Mouse (Mus musculus): ENCODE results near the gene Slc39a8.
A peak's percentile ranks its signal among the peaks of the same experiment; 100 is the strongest.

Slc39a8 gene

DNA sequence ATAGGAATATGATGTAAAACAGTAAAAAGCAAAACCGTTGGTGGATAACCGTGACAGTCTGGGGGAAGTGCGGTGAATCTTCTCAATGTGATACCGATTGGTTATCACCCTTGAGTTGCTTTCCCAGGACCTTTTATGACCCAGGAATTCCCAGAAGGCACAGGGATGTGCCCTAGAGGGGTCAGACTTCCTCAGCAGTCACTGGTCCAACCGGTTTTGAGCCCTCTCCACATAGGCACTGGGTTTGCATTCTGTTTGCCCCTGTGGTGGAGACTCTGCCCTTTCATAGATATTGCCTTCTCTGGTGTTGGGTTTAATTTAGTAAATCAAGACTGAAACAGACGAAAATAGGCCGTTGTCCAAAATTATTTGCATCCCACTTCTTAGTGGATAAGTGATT lies 20.8 kb downstream of the Slc39a8 start:
- no peak for DNase-seq (ENCODE audit: low read depth, low spot score)

DNA sequence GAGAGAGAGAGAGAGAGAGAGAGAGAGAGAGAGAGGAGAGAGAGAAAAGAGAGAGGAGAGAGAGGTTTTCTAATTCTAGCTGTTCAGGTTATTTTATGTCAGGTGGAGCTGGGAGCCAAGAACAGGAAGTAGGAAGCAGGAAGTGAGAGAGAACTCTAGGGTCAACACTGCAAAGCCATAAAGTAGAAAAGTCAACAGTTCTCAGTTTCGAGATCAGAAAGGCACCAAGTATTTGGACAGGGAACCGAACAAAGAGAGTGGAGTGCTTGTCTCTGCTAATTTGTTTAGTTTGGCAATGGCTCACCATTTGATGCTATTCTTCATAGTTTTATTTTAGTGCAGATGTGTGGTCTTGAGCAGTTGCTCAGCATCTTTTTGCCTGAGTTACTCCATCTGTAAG lies 26.5 kb downstream of the Slc39a8 start:
- DNase-seq (ENCODE audit: low read depth, low spot score), result no peak

DNA sequence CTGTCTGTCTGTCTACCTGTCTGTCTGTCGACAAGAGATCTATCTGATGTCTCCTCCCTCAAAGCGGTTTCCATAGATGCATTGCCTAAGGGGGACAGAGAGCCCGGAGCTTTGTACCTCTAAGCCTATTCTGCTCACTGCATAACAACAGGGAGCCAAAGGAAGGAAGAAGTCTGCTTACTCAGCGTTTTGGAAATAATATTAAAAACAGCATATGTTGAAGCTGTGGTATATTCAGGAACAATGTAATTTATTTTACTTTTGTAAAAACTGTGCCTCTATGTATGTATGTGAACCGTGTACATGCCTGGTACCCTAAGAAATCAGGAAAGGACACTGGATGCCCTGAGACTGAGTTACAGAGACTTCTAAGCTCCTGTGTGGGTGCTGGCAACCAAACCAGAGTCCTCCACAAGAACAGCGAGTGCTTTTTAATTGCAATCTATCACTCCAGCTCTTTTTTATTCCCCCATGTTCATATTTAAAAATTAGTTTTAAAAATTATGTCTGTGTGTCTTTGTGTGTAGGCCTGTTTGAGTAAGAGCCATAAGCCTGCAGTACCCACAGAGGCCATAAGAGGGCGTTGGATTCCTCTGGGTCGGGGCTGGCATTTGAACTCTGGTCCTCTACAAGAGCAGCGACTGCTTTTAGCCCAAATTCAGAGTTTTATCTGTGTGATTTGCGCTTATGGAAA lies 28.7 kb downstream of the Slc39a8 start:
- DNase-seq (ENCODE audit: low read depth, low spot score), result peak; percentile 6

DNA sequence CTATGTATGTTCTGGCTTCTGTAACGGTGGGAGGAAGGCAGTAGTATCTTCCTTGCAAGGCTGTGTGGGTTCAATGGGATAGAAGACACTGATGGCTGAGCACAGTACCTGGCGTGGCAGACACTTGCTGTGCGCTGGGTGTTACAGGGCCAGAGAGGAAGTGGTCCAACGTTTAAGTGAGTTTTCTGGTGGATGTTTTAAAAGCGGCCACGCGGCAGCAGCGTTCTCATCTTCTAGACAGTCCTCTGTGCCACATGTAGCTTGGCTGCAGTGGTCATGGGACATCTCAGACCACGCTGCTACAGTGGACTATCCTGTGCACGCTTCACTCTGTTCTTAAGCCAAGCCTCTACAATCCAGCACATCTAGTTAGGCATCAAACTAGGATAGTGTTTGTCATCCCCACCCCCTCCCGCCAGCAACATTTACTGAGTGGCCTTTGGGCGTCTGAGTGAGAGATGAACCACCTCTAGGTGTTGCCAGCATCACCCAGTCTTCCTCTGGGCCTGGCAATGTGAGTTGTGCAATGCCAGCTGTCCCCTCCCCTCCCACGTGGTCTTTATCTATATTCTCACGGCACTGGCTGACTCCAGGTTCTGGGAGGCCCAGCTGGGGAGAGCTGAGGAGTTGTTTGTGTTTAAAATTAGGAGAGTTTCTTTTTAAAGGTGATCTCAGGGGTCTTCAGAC lies 29.4 kb downstream of the Slc39a8 start:
- DNase-seq (ENCODE audit: low read depth, low spot score), result no peak

DNA sequence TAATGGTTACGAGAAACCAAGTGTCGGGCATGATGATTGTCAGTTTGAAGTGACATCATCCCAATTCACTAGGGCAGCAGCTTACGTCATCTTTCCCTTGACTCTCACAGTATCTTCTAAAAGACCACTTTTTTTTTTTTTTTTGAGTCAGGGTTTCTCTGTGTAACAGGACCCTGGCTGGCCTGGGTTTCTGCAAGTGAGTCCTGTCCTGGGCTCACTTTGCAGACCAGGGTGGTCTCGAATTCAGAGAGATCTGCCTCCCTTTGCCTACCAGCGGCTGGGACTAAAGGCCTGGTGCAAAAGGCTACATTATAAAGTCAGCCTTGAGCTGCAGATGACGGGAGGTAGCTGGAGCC lies 29.9 kb downstream of the Slc39a8 start:
- DNase-seq (ENCODE audit: low read depth, low spot score), result no peak

DNA sequence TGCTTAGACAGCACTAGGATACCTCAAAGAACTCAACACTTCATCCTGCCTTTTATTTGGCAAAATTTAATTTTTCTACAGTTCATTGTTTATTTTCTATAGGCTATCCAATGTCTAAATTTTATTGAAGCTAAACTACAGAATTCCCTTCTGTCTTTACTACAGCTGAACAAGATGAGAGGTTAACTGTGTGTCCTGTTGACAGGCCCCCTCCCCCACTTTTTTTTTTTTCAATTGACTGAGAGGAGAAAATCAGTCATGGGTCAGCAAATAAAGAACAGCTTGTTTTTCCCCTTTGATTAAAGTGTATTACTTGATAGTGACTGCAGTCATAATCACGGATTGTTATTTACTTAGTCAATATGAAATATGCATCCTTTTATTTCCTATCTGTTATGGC lies 31.2 kb downstream of the Slc39a8 start:
- DNase-seq (ENCODE audit: low read depth, low spot score), result no peak

DNA sequence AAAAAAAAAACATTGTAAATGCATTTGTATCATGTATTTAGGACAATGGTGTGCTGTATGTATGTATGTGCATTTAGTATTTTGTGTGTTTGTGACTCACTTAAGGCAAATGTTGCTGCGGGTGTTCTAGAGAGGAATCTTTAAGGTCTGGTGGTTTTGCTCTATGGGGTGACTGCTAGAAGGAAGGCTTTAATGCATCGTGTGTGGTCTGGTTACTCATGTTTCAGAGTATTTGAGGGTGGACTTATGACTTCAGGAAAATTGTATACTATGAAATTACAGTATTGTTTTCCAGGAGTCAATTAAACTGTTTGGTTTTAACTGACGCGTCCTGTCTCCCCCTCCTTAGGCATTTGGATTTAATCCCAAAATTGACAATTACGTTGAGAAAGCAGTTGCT lies 32.1 kb downstream of the Slc39a8 start:
- no peak for DNase-seq (ENCODE audit: low read depth, low spot score)

DNA sequence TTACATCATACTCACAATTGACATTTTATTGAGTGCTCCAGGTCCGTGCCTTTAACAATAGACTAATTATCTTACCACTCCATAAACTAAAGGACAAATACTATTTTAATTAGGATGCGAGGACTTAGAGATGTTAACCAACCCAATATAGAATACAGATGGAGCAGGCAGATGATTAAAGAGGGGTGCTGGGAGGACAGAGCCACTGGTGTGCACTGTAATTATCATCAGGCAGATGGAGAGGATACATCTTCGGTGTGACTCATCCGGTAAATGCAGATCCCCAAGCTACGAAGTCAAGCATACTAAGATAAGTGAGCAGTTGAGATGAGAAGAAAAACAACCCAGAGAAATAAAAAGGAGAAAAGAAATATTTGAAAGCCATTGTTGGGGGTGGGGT lies 34.4 kb downstream of the Slc39a8 start:
- DNase-seq (ENCODE audit: low read depth, low spot score), result no peak

DNA sequence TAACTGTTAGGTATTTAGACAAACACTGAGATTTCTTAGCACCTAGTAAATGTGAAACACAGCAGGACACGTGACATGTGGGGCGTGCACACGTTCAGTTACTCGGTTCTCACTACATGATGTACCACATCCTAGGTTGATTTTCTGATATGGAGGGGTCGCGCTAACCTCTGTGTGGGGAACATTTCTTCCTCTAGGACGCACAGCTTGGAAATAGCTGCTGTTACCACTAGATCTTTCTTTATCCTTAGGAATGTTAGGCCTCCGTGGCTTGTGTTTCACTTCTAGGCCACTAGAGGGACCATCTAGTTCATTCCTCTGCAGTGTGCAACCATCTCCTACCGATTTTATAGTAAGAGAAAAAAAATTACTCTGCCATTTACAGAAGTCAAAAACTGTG lies 37.7 kb downstream of the Slc39a8 start:
- DNase-seq (ENCODE audit: low read depth, low spot score), result peak; percentile 19

DNA sequence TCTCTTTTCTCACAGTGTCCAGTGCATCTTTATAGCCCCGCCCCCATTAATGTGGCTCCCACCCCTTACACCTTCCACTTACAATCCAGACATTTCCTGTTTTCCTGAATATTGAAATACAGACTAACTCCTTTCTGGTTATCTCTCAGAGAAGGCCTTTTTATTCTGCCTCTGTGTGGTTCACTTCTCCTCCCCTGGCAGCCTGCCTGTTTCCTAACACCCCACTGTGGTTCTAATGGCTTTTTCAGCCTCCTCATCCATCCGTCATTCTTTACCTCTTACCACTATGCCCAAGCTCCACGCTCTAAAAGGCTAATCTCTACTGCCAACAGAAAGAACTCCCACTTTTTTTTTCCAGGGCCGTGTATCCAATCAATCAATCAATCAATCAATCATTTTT lies 44.0 kb downstream of the Slc39a8 start:
- no peak for DNase-seq (ENCODE audit: low read depth, low spot score)

DNA sequence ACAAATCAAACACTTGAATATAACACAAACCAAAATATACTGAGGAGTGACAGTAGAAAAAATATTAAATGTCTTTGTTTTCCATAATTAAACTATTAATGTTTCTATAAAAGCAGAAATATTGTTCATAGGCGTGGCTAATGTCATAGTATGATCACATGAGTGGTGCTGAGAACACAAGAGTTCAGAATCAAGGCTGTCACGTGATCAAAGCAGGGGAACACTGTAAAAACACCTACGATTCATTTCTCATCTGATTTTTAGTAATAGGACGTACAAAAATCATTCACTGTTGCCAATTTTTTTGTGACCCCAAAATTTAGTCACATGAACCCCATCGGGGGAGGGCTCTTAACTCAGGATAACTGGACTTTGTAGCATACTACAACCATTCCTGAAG lies 47.2 kb downstream of the Slc39a8 start:
- DNase-seq (ENCODE audit: low read depth, low spot score), result no peak

DNA sequence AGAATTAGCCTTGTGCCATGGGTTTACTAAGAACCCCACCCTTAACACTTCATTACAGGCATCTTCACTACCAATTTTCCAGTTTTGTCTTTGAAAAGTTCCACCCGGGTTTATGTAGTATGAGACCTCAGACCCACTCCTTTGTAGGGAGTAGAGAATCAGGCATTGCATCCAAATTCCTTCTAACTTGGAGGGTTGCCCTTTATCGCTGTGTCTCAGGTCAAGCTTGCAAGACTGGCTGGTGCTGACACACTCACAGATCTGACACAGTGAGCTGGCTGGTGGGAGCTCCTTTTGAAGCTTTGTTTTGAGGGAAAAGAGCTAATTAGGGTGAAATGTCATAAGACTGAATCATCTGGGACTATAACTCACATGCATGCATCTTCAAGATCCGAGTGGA lies 48.5 kb downstream of the Slc39a8 start:
- DNase-seq (ENCODE audit: low read depth, low spot score), result no peak

DNA sequence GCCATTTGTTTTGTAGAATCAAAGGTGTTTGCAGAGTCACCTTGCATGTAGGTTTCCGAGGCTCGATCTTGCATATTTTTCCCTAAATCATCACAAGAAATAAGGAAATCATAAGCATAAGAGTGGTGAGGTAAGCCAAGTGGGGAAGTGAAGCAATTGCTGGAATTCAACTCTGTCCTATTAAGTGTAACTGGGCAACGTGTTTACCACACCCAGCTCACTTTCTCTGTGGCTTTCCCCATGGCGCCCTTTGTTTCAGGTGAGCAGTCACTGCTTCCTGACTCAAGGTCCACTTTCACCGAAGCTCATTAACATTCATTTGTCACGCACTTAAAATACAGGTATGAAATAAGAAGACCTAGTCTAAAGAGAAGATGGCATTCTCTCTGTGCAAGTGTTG lies 53.0 kb downstream of the Slc39a8 start:
- DNase-seq (ENCODE audit: low read depth, low spot score), result no peak

DNA sequence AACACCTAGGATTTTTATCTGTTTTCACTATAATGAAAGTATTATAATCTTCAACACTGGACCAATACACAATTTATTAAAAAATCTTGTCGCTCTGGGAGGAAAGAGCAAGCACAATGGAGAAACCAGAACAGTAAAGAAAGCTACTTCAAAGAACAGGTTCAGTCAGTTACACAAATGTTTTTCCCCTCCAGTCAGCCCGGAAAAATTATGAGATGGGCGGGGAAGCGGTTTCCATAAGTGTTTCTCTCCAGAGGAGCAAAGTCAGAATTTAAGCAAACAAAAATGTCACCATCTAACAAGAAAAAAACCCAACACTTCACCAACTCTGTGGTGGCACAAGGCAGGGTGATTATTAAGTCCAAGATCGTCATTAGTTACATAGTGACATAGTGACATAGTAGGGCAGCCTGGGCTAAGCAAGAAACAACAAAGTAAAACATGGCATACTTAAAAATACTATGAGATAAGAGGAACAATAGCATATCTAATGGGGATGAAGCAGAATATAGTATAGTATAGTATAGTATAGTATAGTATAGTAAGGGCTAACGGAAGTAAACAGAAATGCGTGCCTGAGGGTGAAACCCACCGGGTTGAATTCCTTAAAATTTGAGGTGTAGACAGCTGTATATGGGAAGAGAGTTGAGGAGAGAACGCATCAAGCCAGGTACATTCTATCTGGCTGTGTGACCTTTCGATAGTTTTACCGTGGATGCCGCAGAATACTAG lies 61.0 kb downstream of the Slc39a8 start:
- no peak for DNase-seq (ENCODE audit: low read depth, low spot score)

DNA sequence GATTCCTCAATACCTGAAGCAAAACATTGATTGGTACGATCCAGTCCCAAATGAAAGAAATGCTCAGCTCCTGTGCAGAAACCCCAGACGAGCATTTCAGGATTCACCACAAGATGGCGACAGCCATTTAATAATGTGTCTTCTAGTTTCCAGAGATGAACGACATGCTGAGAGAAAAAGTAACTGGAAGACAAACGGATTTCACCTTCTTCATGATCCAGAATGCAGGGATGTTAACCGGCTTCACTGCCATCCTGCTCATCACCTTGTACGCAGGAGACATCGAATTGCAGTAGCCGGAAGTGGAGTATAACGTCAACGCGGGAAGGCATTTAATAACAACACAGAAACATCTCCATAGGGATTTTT lies 61.6 kb downstream of the Slc39a8 start:
- DNase-seq (ENCODE audit: low read depth, low spot score), result peak; percentile 62

DNA sequence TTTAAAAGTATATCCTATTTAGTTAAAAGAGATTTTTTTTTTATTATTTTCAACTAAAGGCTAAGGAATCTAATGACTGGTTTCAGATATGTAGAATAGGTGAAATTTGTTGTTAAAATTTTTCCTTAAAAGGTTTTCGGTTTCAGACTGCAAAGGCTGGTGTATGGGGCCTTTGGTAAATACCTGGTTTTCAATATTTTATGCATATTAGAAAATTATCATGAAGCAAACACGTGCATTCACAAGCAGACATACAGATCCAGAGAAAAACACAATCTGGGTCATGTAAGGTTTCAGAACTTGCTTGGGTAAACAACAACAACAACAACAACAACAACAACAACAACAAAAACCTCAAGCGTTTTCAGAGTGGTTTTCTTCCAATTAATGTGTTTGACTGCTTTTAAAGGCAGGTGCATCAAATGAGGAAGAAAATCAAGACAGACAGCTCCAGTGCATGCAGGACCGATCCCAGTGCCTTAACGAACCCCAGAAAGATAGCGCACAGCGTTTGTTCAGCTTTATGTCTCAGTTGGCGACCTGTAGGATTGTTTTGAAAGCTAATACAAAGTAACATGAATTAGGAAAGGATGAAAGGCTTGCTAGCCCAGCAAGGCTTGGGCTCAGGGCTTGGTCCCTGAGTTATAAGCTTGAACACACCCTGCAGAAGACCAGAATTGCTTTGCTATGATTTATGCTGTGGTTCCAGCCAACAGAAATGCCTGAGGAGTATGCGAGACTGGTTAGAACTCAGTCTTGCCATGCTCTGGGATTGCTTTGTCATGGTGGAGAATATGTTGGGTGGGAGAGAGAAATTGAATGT lies 62.2 kb downstream of the Slc39a8 start:
- no peak for DNase-seq (ENCODE audit: low read depth, low spot score)

DNA sequence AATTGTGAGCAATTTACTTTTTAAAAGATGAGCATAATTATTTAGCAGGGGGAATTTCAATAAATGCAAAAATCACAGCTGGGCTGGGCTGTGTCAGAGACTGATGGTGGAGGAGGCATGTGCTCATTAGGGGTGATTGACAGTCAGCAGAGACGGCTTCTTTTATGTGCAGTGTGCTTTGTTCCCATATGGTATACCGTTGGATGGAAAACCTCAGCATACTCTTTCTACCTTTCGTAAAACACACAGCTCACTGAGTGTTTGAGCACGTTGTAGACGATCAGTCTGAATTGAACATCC lies 62.7 kb downstream of the Slc39a8 start:
- no peak for DNase-seq (ENCODE audit: low read depth, low spot score)

DNA sequence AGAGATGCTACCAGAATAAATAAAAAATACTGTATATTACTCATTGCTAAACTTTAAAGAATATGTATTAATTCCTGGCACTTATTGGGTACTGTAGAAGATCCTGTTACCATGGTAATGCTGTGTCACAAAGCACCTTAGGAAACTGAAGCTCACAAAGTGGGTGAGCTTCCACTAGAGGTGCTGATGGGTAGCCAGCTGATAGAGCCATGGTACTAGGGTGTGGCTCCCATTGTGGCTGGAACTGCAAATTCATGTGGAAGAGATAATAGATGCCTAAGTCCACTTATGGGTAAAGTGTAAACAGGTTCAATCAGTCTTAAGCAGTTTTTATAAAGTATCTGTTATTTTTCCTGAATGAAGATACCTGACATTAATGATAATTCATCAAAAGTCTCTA lies 64.3 kb downstream of the Slc39a8 start:
- no peak for DNase-seq (ENCODE audit: low read depth, low spot score)

DNA sequence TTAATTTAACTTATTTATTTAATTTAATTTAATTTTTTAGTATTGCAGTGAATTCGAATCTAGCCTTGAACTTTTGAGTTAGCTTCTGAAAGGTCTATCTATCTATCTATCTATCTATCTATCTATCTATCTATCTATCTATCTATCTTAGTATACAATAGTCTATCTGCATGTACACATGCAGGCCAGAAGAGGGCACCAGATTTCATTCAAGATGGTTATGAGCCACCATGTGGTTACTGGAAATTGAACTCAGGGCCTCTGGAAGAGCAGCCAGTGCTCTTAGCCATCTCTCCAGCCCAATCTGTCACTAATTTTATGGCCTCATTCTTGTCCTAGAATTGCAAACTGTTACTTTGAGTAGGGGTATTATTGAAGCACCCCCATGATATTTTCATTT lies 78.3 kb downstream of the Slc39a8 start:
- peak; percentile 34 for DNase-seq (ENCODE audit: low read depth, low spot score)

DNA sequence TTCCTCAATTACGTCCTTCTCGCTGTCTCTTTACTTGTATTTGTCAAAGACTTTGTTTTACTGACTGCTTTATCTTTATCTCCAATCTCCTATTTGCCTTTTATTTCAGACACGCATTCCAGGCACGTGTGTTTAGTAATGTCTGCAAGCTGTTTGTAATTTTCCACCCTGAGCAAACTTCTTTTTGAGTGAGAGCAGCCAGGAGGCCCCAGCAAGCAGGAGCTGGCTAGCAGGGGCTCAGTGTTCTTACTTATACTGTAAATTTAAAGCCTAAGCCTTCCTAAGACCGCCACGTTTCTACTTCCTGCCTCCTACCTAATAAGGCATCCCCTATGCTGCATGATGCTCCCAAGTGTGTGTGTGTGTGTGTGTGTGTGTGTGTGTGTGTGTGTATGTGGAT lies 79.8 kb downstream of the Slc39a8 start:
- no peak for DNase-seq (ENCODE audit: low read depth, low spot score)

DNA sequence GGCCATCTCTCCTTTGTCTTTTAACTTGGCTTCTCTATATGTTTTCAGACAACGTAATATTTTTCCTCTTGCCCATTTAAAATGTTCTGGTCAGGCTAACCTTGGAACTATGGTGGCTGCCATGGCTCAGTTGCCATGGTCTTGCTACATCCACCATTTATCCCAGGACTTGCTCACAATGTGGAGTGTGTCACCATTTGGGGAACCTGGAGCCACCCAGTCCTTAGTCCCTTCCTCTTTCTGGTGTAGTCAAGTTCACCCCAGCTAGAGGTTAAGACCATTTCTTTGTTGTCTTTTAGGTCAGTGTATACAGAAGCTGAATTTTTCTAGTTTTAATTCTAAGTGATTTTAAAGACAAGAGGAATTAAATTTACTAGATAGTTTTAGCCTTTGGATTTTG lies 80.7 kb downstream of the Slc39a8 start:
- DNase-seq (ENCODE audit: low read depth, low spot score), result no peak

DNA sequence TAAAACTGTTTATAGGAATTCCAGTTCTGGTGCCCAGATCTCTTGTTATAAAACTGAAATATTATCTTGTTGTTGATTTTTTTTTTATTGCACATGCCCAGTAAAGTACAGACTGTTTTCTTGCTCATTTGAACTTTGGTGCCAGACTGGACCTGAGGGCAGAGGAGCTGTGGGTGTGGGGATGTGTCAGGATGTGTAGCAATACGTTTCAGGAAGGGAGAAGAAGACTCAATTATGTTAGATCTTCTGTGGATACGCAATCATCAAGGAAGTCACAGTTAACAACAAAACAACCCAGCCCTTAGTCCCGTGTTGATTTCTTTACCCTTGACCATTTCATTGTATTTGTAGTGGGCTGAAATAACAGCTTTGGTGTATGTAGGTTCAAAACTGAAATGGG lies 81.9 kb downstream of the Slc39a8 start:
- DNase-seq (ENCODE audit: low read depth, low spot score), result no peak

DNA sequence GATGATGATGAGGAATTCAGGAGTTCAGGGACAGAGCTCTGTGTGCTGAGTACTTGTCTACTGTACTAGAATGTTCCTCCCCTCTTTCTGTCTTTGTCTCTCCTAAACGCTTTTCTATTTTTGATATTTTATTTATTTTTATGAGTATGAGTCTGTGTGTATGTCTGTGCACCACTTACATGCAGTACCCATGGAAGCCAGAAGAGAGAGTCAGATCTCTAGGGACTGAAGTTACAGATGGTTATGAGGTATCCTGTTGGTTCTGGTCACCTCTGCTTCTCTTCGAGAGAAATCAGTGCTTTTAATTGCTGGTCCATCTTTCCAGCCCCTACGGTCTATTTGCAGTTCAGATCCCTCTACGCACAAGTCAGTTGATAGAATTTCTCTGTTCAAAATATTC lies 90.9 kb downstream of the Slc39a8 start:
- no peak for DNase-seq (ENCODE audit: low read depth, low spot score)
